Mouse (Mus musculus) testis, adult 2 months (tissue): ENCODE results near the gene Dlg4.

Source experiments
- CTCF ChIP-seq: fragments of 200-500 bp; IDR thresholded peaks from 2 replicates; pipeline ENCODE4 v1.5.1; 2012; ENCODE audit warnings: low read depth, mild to moderate bottlenecking, inconsistent platforms, low read length, moderate library complexity; ENCODE audit not compliant: control insufficient read depth, insufficient read depth, insufficient replicate concordance
- POLR2A ChIP-seq: fragments of 200-500 bp; IDR thresholded peaks from 2 replicates; pipeline ENCODE4 v1.6.1; 2012; ENCODE audit warnings: low read depth, mild to moderate bottlenecking, inconsistent platforms, low read length, moderate library complexity; ENCODE audit not compliant: control insufficient read depth

GRCm38 (mm10) chr11:70012931-70013330 lies 3.8 kb upstream of the Dlg4 start:
- TF ChIP-seq CTCF (no peak), POLR2A (no peak)
